Mouse (Mus musculus) neural tube, embryonic 10.5 days (tissue): ENCODE measurements around the gene Acot2.
A peak's percentile ranks its signal among the peaks of the same experiment; 100 is the strongest.
"Not testable (repeated sequence)": the region's sequence is repeated elsewhere in the genome, so short reads cannot be mapped to it uniquely, and the experiment has no call there.

Experiments
- DNase-seq: peaks from one replicate; pipeline ENCODE4 v3.0.0-alpha.2; 2017; ENCODE audit warnings: low spot score; ENCODE audit errors: extremely low spot score

The Acot2 gene

DNA sequence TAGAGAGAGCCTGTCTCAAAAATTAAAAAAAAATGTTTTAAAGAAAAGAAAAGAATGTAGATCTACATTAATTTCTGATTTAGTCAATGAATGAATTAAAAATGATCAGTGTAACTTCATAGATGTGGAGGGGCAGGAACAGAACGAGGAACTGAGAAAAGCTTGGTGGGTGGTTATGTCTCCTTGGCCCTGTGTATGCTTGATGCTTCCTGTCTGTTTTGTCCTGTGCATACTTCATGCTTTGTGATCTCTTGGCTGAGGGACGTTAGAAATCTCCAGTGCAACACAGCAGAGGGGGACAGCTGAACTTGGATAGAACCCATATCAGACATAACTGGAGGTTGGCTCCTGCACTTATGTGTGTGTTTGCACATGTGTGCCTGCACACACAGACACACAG is 9.6 kb downstream of the Acot2 start:
- DNase-seq = no peak

DNA sequence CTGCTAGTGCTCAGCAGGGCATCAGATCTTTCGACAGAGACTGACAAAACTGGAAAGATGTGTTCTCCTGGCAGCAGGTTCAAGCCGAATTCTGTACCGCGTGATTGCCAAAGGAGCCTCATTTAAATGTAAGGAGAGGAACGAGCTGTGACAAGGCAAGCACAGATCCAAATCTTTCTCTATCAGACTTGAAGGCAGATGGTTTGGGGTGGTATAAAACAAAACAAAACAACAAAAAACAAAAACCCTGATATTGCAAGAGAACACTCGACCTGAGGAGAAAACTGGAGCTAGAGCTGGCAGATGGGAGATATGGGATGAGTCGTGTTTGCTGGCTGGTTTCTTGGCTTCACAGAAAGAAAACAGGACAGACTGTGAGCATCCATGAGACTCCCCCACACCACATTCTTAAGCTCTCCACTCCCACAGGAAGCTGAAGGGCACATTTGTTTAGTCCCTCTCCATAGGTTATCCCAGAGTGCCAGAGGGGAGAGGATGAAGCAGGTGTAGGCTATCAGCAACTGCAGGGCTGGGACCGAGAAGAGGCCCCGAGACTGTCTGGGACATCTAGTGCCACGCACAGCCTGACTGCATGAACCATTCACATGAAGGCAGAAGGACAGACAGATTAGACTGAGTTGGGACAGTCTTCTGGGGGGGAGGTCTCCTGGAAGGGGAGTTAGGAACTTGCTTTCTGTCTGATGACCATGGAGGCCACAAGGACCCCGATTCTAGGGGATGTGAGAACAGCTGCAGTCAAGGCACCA is 10.9 kb downstream of the Acot2 start:
- DNase-seq = no peak

GRCm38 (mm10) chr12:83999237-83999636 is 11.6 kb downstream of the Acot2 start:
- DNase-seq = not testable (repeated sequence)

DNA sequence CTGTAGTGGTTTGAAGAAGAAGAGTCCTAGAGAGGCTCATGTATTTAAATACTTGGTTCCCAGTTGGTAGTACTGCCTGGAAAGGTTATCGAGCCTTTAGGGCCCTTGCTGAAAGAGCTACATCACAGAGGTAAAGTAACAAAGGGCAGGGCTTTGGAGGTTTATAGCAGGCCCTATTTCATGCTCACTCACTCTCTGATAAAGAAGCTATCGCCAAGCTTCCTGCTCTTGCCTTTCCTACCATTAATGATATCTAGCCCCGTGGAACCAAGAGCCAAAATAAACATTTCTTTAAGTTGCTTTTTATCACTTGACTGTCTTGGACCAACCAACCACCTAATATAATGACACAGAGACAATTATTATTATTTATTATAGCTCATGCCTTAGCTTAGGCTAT is 12.8 kb downstream of the Acot2 start:
- DNase-seq = no peak

DNA sequence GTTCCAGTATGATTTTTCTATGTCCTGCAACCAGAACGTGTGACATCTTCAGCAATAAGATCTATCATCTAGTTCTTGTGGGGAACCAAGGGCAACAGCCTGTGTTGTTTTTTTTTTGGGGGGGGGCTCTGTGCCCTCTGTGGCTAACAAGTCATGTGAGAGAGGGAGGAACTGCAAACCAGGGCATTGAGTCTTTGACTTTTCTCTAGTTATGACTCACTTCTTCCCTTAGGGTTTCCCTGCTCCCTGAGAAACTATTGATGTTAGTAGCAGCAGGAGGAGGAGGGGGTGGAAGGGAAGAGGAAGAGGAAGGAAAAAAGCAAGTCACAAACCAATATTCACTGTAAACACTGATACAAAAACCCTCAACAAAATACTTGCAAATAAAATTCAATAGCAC is 16.2 kb downstream of the Acot2 start:
- no peak for DNase-seq

- DNase-seq = no peak
Measured at GRCm38 (mm10) chr12:84008251-84008650, 20.6 kb downstream of the Acot2 start.

DNA sequence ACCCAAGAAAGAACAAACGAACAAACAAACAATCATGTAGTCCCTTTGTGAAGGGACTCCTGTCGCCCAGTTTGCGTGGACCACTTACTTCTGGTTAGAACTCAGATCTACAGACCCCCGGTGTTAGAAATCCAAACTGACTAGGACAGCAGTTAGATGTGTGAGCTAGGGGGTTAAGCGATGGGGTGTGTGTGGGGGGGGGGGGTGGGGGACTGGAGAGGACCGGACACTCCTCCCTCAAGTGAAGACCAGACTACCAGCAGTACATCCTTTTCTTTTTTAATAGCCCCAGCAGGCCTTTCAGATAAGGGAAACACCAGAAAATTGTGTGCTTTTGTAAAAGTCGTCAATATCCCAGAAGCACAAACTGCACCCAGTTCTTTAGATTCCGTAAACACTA is 21.1 kb downstream of the Acot2 start:
- DNase-seq = no peak

- DNase-seq = peak; percentile 75
Measured at GRCm38 (mm10) chr12:84009171-84009965, 21.7 kb downstream of the Acot2 start, which contains the start of gene Acot1. Gene Acot1 (plus strand): TSS chr12:84009490.

- DNase-seq = no peak
Measured at GRCm38 (mm10) chr12:84010201-84010600, 22.5 kb downstream of the Acot2 start.

- peak; percentile 43 for DNase-seq
Measured at GRCm38 (mm10) chr12:84011251-84012040, 23.8 kb downstream of the Acot2 start.

DNA sequence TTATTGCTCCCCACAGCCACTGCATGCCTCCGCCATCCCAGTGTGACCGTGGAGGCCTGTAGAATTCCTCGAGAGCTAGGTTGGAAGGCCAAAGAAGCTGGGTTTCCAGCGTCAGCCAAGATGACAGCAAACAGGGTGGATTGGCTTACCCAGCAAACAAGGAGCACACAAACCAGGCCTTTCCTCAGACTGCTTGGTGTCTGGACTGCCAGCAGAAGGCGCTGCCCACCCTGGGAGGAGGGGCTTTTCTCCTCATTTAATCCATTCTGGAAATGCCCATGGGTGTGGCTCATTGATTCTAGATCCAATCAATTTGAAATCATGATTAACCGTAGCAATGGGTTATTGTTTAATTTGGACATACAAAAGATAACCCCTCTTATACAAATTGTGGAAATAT is 25.5 kb downstream of the Acot2 start:
- no peak for DNase-seq

DNA sequence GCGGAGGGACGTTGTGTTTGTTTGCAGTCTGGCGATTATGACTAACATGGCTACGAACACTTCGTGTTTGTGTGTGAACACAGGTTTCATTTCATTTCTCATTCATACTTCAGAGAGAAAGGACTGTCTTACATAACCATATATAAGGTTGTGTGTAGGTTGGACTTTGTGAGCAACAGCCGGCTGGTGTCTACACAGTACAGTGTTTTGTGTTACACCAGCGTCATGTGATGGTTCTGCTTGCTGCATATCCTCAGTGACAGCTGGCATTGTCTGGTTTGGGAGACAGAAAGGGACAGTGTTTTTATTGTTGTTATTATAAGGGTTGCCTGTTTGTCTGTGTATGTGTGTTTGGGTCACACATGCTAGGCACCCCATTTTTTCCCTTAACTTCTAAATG is 26.0 kb downstream of the Acot2 start:
- no peak for DNase-seq

GRCm38 (mm10) chr12:84020528-84020927 is 32.9 kb downstream of the Acot2 start:
- DNase-seq = not testable (repeated sequence)

DNA sequence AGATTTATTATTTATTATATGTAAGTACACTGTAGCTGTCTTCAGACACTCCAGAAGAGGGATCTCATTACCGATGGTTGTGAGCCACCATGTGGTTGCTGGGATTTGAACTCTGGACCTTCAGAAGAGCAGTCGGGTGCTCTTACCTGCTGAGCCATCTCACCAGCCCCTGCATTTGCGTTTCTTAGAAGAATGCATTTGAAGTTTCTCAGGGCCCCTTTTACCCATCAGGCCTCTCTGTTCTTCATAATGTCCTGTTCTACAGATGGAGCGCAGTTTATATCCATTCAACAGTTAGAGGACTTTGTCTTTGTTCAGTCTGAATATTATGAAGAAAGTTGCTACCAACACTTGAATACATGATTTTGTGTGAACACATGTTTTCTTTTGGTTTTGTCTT is 34.6 kb downstream of the Acot2 start:
- DNase-seq = not testable (repeated sequence)

DNA sequence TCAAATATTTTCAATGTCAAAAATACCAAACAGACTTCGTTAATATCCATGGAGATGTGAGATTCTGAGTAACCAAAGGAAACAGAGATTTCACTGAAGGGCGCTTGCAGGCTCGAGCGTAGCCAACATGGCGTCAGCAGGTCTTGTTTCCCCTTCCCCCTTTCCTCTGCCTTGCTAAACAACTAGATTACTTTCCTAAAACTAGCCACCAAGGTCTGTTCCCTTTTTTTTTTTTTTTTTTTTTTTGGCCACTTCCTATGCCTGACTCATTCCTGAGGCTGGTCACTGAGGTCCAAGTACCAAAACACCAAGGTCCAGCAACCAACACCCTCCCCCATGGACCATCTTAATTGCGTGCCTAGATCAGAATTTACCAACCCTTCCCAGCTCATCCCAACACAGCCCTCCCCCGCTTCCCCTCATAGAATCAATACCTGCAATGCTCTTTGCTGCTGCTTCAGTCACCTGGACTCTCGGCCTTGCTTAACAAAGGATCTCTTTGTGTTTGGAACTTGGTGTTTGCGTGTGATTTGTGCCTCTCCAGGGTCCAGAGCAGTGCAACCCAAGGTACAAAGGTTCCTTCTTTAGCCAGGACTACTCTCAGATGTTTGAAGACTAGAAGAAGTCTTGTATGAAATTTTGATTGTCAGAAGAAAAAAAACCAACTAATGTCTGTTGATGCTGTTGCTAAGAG is 35.5 kb downstream of the Acot2 start:
- DNase-seq = no peak

- DNase-seq = no peak
Measured at GRCm38 (mm10) chr12:84025888-84026287, 38.2 kb downstream of the Acot2 start.

DNA sequence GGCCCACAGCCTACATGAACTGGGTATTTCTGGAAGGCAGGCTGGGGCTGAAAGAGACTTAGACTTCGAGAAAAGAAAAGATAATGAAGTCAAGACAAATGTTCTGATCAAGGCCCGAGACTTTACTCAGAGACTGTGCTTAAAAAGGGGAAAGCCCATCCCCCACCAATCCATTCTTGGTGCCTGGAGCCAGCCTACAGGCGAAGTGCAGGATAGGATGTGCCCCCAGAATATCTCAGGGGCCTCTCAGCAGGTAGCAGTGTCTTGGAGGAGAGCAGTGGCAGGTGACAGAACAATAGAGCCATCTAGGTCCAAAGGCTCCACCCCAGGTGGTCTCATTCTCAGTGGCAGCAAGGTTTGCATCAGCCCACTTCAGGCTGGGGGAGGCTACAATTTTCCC is 40.7 kb downstream of the Acot2 start:
- not testable (repeated sequence) for DNase-seq

DNA sequence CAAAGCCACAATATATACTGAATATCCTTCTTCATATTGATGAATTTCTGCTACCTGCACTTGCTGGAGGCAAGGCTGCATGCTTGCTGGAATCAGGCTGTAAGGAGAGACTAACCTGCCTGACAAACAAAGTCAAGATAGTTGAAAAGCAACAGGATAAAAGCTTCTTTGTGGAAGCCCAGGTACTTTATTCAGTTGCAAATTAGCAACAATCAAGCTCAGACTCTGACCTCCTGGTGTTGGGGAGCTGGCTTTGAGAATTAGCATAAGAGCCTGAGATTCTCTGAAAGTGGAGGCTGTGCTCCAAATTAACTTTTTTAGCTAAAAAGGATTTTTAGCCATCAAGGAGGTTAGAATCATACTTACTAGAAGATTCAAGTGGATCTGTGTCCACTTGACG is 41.4 kb downstream of the Acot2 start:
- not testable (repeated sequence) for DNase-seq

DNA sequence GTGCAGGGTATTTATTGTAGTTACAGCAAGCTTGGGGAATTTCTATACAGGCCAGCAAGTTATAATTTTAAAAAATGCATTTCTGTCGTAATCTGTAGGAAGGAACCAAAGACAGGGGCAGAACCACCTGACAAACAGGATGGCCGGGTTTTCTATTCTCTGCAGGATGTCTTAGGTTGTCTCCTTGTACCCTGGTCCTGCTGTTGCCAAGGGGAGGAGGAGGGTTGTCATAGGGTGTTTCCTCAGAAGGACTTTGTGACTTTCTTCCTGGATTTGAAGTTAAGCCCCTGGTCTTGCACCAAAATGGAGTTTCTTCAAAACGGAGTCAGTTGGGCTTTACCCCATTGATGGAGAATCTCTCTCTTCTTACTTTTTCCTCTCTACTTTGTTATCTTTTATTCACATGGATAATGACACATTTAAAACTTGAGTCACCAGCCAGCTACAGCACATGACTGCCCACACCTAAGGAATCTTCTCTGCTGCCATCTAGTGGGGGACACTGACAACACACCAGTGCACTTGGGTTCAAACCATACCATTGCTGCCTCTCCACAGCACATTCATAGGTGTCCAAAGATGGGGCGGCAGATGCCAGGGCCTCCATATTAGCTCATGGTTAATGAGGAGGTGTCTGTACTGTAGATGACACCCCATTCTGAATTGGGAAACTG is 43.1 kb downstream of the Acot2 start:
- peak; percentile 59 for DNase-seq

- no peak for DNase-seq
Measured at GRCm38 (mm10) chr12:84032854-84033253, 45.2 kb downstream of the Acot2 start.

DNA sequence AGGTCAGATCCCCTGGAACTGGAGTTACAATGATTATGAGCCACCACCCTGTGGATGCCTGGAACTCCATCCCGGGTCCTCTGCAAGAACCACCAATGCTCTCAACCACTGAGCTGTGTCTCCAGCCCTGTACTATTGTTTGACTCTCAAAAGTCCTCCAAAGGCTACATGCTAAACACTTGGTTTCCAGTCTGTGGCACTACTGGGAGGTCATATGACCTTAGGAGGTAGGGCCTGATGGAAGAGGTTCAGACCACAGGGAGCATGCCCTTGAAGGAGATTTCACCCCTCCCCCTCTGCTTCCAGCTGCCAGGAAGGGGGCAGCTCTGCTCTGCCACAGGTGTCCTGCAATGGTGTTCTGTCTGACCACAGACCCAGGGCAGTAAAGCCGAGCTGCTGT is 45.6 kb downstream of the Acot2 start:
- not testable (repeated sequence) for DNase-seq
